Mouse (Mus musculus) CH12.LX (cell line): ENCODE measurements at regions not wholly inside any gene's neighbourhood (a gene's known extent, or its start where the extent isn't known, plus 50 kb on each side); places are given as distances from the start of the nearest gene placed in this dataset.

Source experiments
- CTCF ChIP-seq, 2 experiments: IDR thresholded peaks in 1 of 2; conservative IDR thresholded peaks in 1 of 2; 2 replicates each; pipeline ENCODE4 v1.5.1; 2011 to 2012; ENCODE audit warnings: low read depth in 2 of 2, low read length in 2 of 2, improper control_type of control experiment in 1 of 2, inconsistent platforms in 1 of 2, mild to moderate bottlenecking in 1 of 2, moderate library complexity in 1 of 2
- E2F4 ChIP-seq: IDR thresholded peaks from 2 replicates; pipeline ENCODE4 v1.6.1; 2011; ENCODE audit warnings: low read depth, low read length, improper control_type of control experiment; ENCODE audit not compliant: insufficient replicate concordance
- EP300 ChIP-seq: IDR thresholded peaks from 2 replicates; pipeline ENCODE4 v1.6.1; 2011; ENCODE audit warnings: low read length, improper control_type of control experiment
- MAX ChIP-seq: IDR thresholded peaks from 2 replicates; pipeline ENCODE4 v1.6.1; 2011; ENCODE audit warnings: low read length, improper control_type of control experiment
- POLR2A ChIP-seq: IDR thresholded peaks from 2 replicates; pipeline ENCODE4 v1.6.1; 2011; ENCODE audit warnings: low read depth, mild to moderate bottlenecking, improper control_type of control experiment, low read length

DNA sequence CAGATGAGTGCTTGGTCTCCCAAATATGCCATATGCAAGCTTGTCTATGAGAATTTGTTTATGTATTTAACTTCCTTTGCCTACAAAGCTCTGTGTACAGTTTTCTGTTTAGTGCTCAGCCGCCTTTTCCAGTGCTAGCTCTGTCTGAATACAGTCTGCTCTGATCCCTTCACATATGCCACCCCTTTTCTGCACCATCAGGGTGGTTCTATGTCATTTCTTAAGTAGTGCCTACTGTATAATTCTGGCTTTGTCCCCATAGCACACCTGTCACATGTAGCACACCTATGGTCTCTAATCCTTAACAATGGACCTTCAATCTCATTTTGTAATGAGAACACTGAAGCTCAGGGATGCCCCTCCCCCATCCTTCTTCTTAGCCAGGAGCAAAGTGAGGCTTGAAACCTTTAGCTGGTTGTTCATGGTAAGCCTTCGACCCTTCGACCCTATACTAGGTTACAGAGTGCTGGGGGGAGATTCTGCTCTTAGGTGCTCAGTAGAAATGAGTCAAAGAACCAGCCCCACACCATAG lies 60.1 kb upstream of the Sorl1 start:
- TF ChIP-seq CTCF (conservative IDR thresholded peaks at IDR 0.05 in 1 of 2, IDR thresholded peaks at IDR 0.05 in 1 of 2; ENCODE audit: low read depth in 2 of 2, low read length in 2 of 2) (no peak), POLR2A (no peak), EP300 (no peak), MAX (no peak), E2F4 (no peak)
